Mouse (Mus musculus) telencephalon, adult 2 months (tissue): ENCODE measurements around the gene Scn3b.

Experiments used
- DNase-seq: peaks from one replicate; pipeline ENCODE4 v3.0.0-alpha.2; 2011; ENCODE audit warnings: low read depth, low spot score

The Scn3b gene

GRCm38 (mm10) chr9:40337131-40337820, 68.3 kb downstream of the Scn3b start:
- DNase-seq: no peak

- no peak for DNase-seq
Observed at GRCm38 (mm10) chr9:40339578-40339977, 70.6 kb downstream of the Scn3b start.
